Mouse (Mus musculus): Measurements from ENCODE around the gene Gpr39. TPM values are rescaled to one million over a fixed set of nuclear protein-coding genes. Genes with fewer than 3 reads are reported as not detected.

Gpr39 gene
- polyA plus RNA-seq, 1 experiment from 2014 or later: 3.7 TPM

DNA sequence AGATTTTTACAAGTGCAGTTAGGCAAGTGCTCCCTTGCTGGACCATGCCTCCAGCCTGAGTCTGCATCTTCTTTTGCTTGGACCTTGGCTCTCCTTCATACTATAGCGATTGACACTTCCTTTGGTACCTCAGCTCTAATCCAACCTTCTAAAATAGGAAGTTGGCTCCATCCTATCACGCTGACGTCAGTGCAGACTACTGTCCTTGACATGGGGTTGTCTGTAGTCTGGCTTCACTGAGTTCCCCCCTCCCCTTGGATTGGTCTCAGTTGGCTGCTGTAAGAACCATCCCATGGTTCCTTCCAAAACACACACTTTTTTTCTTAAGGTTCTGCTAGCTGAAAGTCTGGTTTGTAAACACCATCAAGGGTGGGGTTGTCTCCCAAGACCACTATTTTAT, 7.6 kb downstream of the Gpr39 start:
- Histone ChIP-seq H3K36me3 (ENCODE audit: control insufficient read depth, insufficient read depth, low read length) (no peaks in the 10 kb centered on the region), H3K9me3 (ENCODE audit: control insufficient read depth, low read length) (no peaks in the 10 kb centered on the region), H3K27me3 (ENCODE audit: control insufficient read depth, insufficient read depth, low read length) (no peaks in the 10 kb centered on the region), H3K4me2 (replicated peaks; ENCODE audit: low read depth, low read length) (no peak overlapping the region), H3K4me3 (ENCODE audit: low read length) (no peak overlapping the region), H3K4me1 (ENCODE audit: control insufficient read depth, insufficient read depth, low read length) (no peaks in the 10 kb centered on the region), H3K27ac (ENCODE audit: low read depth, low read length) (no peak overlapping the region), H3K9ac (ENCODE audit: low read depth, low read length) (no peak overlapping the region)
- WGBS: 83% methylated on average over 3 of the region's 3 CpGs
- no peak for ATAC-seq (ENCODE audit: low FRiP score, low TSS enrichment)

DNA sequence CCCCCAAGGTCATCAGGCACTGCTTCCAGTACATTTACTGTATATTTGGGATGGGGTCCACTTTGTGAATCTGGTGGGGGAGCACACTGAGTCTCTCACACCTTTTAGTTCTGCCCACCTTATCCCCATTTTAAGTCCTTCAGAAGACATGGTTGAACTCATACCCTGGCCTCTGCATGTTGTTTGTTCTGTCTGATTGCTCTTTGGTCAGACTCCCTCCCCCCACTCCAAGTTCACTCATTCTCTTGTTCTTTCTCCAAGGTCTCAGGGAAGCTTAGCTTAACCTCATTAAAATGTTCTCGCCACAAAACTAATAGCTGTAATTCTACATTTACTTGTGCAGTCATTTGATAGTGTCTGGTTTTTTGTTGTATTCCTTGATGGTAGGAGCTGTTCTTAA, 8.5 kb downstream of the Gpr39 start:
- H3K36me3 ChIP-seq (ENCODE audit: control insufficient read depth, insufficient read depth, low read length): no peaks in the 10 kb centered on the region
- H3K9ac ChIP-seq (ENCODE audit: low read depth, low read length): no peak overlapping the region
- H3K27ac ChIP-seq (ENCODE audit: low read depth, low read length): no peak overlapping the region
- H3K4me3 ChIP-seq (ENCODE audit: low read length): no peak overlapping the region
- no peak for ATAC-seq (ENCODE audit: low FRiP score, low TSS enrichment)
- H3K9me3 ChIP-seq (ENCODE audit: control insufficient read depth, low read length): no peaks in the 10 kb centered on the region
- no peaks in the 10 kb centered on the region for H3K27me3 ChIP-seq (ENCODE audit: control insufficient read depth, insufficient read depth, low read length)
- H3K4me2 ChIP-seq (replicated peaks; ENCODE audit: low read depth, low read length): no peak overlapping the region
- no peaks in the 10 kb centered on the region for H3K4me1 ChIP-seq (ENCODE audit: control insufficient read depth, insufficient read depth, low read length)
- 48% methylated on average over 1 of the region's 1 CpGs for WGBS

- no peaks in the 10 kb centered on the region for H3K9me3 ChIP-seq (ENCODE audit: control insufficient read depth, low read length)
- H3K4me1 ChIP-seq (ENCODE audit: control insufficient read depth, insufficient read depth, low read length): no peaks in the 10 kb centered on the region
- H3K27ac ChIP-seq (ENCODE audit: low read depth, low read length): no peak overlapping the region
- H3K27me3 ChIP-seq (ENCODE audit: control insufficient read depth, insufficient read depth, low read length): no peaks in the 10 kb centered on the region
- no peak overlapping the region for H3K4me2 ChIP-seq (replicated peaks; ENCODE audit: low read depth, low read length)
- WGBS: 61% methylated on average over 13 of the region's 13 CpGs
- no peaks in the 10 kb centered on the region for H3K36me3 ChIP-seq (ENCODE audit: control insufficient read depth, insufficient read depth, low read length)
- no peak overlapping the region for H3K9ac ChIP-seq (ENCODE audit: low read depth, low read length)
- no peak overlapping the region for H3K4me3 ChIP-seq (ENCODE audit: low read length)
- ATAC-seq (ENCODE audit: low FRiP score, low TSS enrichment): no peak
Measured at GRCm38 (mm10) chr1:125687701-125688420, 11.1 kb downstream of the Gpr39 start.

DNA sequence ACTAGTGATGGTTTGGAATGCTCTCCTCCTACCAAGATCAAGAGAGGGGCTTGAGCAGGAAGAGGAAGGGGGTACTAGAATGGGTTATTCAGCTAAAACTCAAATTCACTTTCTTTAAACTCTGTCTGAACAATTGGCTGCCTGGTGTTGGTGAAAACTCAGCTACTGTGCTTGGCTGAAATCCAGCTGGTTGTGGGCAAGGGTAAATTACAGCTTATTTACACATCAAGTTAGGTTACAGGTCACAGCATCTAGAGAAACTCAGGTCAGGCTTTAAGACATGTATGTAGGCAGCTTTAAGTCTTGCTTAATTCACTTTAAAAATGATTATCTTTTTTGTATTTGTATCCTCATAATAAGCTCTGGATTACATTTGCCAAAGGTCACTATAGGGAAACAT, 16.7 kb downstream of the Gpr39 start:
- no peaks in the 10 kb centered on the region for H3K4me1 ChIP-seq (ENCODE audit: control insufficient read depth, insufficient read depth, low read length)
- H3K9ac ChIP-seq (ENCODE audit: low read depth, low read length): no peak overlapping the region
- no peaks in the 10 kb centered on the region for H3K9me3 ChIP-seq (ENCODE audit: control insufficient read depth, low read length)
- H3K27me3 ChIP-seq (ENCODE audit: control insufficient read depth, insufficient read depth, low read length): no peaks in the 10 kb centered on the region
- H3K36me3 ChIP-seq (ENCODE audit: control insufficient read depth, insufficient read depth, low read length): no peaks in the 10 kb centered on the region
- H3K27ac ChIP-seq (ENCODE audit: low read depth, low read length): no peak overlapping the region
- ATAC-seq (ENCODE audit: low FRiP score, low TSS enrichment): no peak
- no peak overlapping the region for H3K4me3 ChIP-seq (ENCODE audit: low read length)
- no peak overlapping the region for H3K4me2 ChIP-seq (replicated peaks; ENCODE audit: low read depth, low read length)

- ATAC-seq (ENCODE audit: low FRiP score, low TSS enrichment): peak; percentile 32; the same call in 1 of the 2 replicates
- H3K4me2 ChIP-seq (replicated peaks; ENCODE audit: low read depth, low read length): no peak overlapping the region
- 66% methylated on average over 5 of the region's 5 CpGs for WGBS
- no peak overlapping the region for H3K9ac ChIP-seq (ENCODE audit: low read depth, low read length)
- no peaks in the 10 kb centered on the region for H3K9me3 ChIP-seq (ENCODE audit: control insufficient read depth, low read length)
- H3K4me3 ChIP-seq (ENCODE audit: low read length): no peak overlapping the region
- H3K4me1 ChIP-seq (ENCODE audit: control insufficient read depth, insufficient read depth, low read length): no peaks in the 10 kb centered on the region
- no peaks in the 10 kb centered on the region for H3K36me3 ChIP-seq (ENCODE audit: control insufficient read depth, insufficient read depth, low read length)
- H3K27me3 ChIP-seq (ENCODE audit: control insufficient read depth, insufficient read depth, low read length): no peaks in the 10 kb centered on the region
- peak overlapping the region; percentile 24; the same call in 1 of the 2 replicates for H3K27ac ChIP-seq (ENCODE audit: low read depth, low read length)
Measured at GRCm38 (mm10) chr1:125694338-125694737, 17.5 kb downstream of the Gpr39 start.

DNA sequence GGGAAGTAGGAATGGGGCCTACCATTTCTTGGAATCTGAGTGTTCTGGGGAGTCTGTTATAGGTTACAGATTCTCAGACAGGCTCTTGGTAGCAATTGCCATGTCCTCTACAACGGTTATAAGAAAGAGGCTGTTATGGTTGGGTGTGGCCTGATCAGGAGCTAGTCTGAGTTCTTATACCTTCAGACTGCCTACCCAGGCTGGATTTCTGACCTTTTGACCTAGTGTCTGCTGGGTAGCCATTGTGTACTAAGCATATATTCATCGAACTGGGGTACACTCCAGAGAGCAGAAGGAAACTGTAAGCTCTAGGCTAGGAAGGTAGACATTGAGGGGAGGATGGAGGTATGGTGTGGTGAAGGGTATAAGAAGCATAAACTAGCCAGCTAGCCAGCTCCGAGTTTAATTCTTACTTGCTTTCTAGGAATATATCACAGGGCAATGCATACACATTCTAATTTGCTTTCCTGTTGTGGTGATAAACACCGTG, 24.4 kb downstream of the Gpr39 start:
- Histone ChIP-seq H3K4me2 (replicated peaks; ENCODE audit: low read depth, low read length) (no peak overlapping the region), H3K36me3 (ENCODE audit: control insufficient read depth, insufficient read depth, low read length) (no peaks in the 10 kb centered on the region), H3K9ac (ENCODE audit: low read depth, low read length) (no peak overlapping the region), H3K4me1 (ENCODE audit: control insufficient read depth, insufficient read depth, low read length) (no peaks in the 10 kb centered on the region), H3K27me3 (ENCODE audit: control insufficient read depth, insufficient read depth, low read length) (no peaks in the 10 kb centered on the region), H3K27ac (ENCODE audit: low read depth, low read length) (no peak overlapping the region), H3K4me3 (ENCODE audit: low read length) (no peak overlapping the region), H3K9me3 (ENCODE audit: control insufficient read depth, low read length) (no peaks in the 10 kb centered on the region)
- WGBS: 91% methylated on average over 4 of the region's 4 CpGs
- no peak for ATAC-seq (ENCODE audit: low FRiP score, low TSS enrichment)

DNA sequence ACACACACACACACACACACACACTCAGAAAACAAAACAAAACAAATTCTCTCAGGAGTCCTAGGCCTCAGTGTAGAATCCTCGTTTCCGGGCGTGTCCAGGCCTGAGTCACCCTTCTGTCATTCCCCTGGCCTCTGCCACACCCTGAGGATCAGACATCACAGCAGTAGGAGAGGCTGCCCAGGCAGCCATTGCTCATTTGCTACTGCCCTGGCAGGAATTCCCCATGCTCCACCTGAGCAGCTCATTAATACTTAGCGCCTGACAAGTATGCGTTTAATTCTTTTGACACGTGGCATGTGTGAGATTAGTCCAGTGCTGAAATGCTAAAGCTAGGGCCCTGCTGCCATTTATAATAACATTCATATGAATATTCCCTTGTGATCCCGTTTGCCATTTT, 25.0 kb downstream of the Gpr39 start:
- no peak overlapping the region for H3K4me2 ChIP-seq (replicated peaks; ENCODE audit: low read depth, low read length)
- no peak for ATAC-seq (ENCODE audit: low FRiP score, low TSS enrichment)
- no peaks in the 10 kb centered on the region for H3K9me3 ChIP-seq (ENCODE audit: control insufficient read depth, low read length)

DNA sequence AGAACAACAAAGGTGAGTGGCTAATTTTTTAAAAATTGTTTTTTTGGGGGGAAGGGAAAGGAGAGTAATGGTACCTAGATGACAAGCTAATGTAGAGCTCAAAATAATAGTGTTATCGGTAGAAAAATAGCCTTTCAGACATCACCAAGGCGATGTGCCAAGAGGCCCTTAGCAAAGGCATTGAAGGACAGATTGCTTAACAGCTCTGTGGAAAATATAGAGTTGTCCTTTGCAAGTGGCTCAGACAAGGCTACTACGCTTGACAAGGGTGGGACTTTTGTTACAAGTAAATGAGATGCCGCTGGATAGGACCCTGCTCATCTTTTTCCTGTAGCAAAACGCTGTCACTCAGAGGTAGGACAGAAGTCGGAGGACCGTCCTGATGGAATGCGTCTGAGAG, 25.5 kb downstream of the Gpr39 start:
- Histone ChIP-seq H3K4me1 (ENCODE audit: control insufficient read depth, insufficient read depth, low read length) (no peaks in the 10 kb centered on the region), H3K27me3 (ENCODE audit: control insufficient read depth, insufficient read depth, low read length) (no peaks in the 10 kb centered on the region), H3K4me3 (ENCODE audit: low read length) (no peak overlapping the region), H3K4me2 (replicated peaks; ENCODE audit: low read depth, low read length) (no peak overlapping the region), H3K27ac (ENCODE audit: low read depth, low read length) (no peak overlapping the region), H3K9me3 (ENCODE audit: control insufficient read depth, low read length) (no peaks in the 10 kb centered on the region), H3K9ac (ENCODE audit: low read depth, low read length) (no peak overlapping the region), H3K36me3 (ENCODE audit: control insufficient read depth, insufficient read depth, low read length) (no peaks in the 10 kb centered on the region)
- ATAC-seq (ENCODE audit: low FRiP score, low TSS enrichment): no peak
- 89% methylated on average over 8 of the region's 8 CpGs for WGBS

More for the DNA sequence above, 25.0 kb downstream of the Gpr39 start:
- Histone ChIP-seq H3K4me1 (ENCODE audit: control insufficient read depth, insufficient read depth, low read length) (no peaks in the 10 kb centered on the region), H3K36me3 (ENCODE audit: control insufficient read depth, insufficient read depth, low read length) (no peaks in the 10 kb centered on the region), H3K27me3 (ENCODE audit: control insufficient read depth, insufficient read depth, low read length) (no peaks in the 10 kb centered on the region), H3K9ac (ENCODE audit: low read depth, low read length) (no peak overlapping the region), H3K4me3 (ENCODE audit: low read length) (no peak overlapping the region), H3K27ac (ENCODE audit: low read depth, low read length) (no peak overlapping the region)
- WGBS: 74% methylated on average over 7 of the region's 7 CpGs

- 77% methylated on average over 3 of the region's 3 CpGs for WGBS
- H3K4me1 ChIP-seq (ENCODE audit: control insufficient read depth, insufficient read depth, low read length): no peaks in the 10 kb centered on the region
Measured at GRCm38 (mm10) chr1:125705412-125705811, 28.6 kb downstream of the Gpr39 start.

More at GRCm38 (mm10) chr1:125705412-125705811, 28.6 kb downstream of the Gpr39 start:
- no peak for ATAC-seq (ENCODE audit: low FRiP score, low TSS enrichment)
- H3K9me3 ChIP-seq (ENCODE audit: control insufficient read depth, low read length): no peaks in the 10 kb centered on the region
- no peak overlapping the region for H3K9ac ChIP-seq (ENCODE audit: low read depth, low read length)
- H3K27me3 ChIP-seq (ENCODE audit: control insufficient read depth, insufficient read depth, low read length): no peaks in the 10 kb centered on the region
- no peak overlapping the region for H3K27ac ChIP-seq (ENCODE audit: low read depth, low read length)
- no peak overlapping the region for H3K4me3 ChIP-seq (ENCODE audit: low read length)
- no peak overlapping the region for H3K4me2 ChIP-seq (replicated peaks; ENCODE audit: low read depth, low read length)
- no peaks in the 10 kb centered on the region for H3K36me3 ChIP-seq (ENCODE audit: control insufficient read depth, insufficient read depth, low read length)

All from kidney, embryonic 14.5 days (tissue).